Mouse (Mus musculus): ENCODE data around the gene Slc25a21. TPM values are rescaled to one million over a fixed set of nuclear protein-coding genes. Genes with fewer than 3 reads are reported as not detected.

The Slc25a21 gene
- total RNA-seq, 2 experiments from 2014 or later, result 0.37 to 0.49 TPM

DNA sequence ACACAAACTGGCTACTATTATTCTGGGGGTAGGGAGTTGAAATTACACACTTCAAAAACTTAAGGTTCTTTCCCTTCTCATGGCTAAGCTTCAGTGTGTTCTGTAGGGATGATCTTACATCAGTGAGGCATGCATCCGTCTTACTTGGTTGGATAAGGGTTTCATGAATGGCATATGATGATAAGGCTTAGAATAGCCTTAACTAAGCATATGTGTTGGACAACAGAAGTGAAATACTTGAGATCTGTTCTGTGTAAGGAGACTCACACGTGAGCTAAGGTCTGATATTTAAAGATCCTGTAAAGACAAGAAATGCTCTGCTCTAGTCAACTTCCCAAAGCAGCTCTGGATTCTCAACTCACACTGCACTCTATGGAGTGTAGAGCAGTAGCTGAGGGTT is 11.1 kb downstream of the Slc25a21 start:
- no peak for DNase-seq (ENCODE audit: extremely low spot score in 1 of 2, low spot score in 1 of 2)

DNA sequence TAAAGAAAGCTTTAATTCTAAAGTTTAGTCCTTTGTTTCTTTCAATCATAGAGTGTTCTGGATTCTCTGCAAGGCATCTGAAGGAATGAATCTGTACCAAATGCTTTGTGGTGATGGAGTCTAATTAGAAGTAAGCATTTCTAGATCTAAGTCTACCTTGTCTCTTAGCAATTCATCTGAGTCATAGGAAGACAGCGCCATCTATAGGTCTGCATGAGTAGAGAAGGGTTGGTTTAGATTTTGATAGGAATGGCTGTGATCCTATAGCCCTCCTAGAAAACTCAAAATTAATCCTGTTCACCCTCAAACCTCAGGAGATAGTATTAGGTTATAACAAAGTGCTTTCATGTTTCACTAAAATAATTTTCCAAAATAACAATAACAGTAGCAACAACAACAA is 11.8 kb downstream of the Slc25a21 start:
- no peak for DNase-seq (ENCODE audit: extremely low spot score in 1 of 2, low spot score in 1 of 2)

GRCm38 (mm10) chr12:57184401-57185147 is 12.7 kb downstream of the Slc25a21 start:
- no peak for DNase-seq (ENCODE audit: extremely low spot score in 1 of 2, low spot score in 1 of 2)

- DNase-seq (ENCODE audit: extremely low spot score in 1 of 2, low spot score in 1 of 2), result no peak
These were observed 17.6 kb downstream of the Slc25a21 start for GRCm38 (mm10) chr12:57179465-57180188.

- DNase-seq (ENCODE audit: extremely low spot score in 1 of 2, low spot score in 1 of 2), result no peak
These were observed 18.5 kb downstream of the Slc25a21 start for GRCm38 (mm10) chr12:57178818-57179217.

GRCm38 (mm10) chr12:57163294-57163693 is 34.0 kb downstream of the Slc25a21 start:
- DNase-seq (ENCODE audit: extremely low spot score in 1 of 2, low spot score in 1 of 2), result no peak

GRCm38 (mm10) chr12:57162840-57163239 is 34.4 kb downstream of the Slc25a21 start:
- no peak for DNase-seq (ENCODE audit: extremely low spot score in 1 of 2, low spot score in 1 of 2)

- no peak for DNase-seq (ENCODE audit: extremely low spot score in 1 of 2, low spot score in 1 of 2)
These were observed 37.4 kb downstream of the Slc25a21 start for GRCm38 (mm10) chr12:57159904-57160303.

DNA sequence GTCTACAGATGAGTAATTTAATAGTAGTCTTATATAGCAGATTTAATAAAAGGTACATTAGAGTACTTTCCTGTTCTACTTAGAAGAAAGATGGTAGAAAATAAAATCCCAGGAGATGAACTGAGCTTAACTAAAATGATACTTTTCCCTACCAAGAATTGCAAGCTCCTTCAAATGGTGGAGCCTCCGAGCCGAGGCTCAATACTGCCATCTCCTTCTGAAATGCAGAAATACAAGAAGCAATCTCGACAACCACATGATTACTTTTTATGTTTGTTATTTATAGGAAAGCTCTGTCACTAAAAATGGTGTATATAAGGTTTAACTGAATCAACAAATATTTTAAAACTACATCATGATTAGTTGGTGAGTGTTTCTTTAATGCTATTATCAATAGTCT is 39.0 kb downstream of the Slc25a21 start:
- DNase-seq (ENCODE audit: extremely low spot score in 1 of 2, low spot score in 1 of 2), result no peak

GRCm38 (mm10) chr12:57138937-57139336 is 58.3 kb downstream of the Slc25a21 start:
- no peak for DNase-seq (ENCODE audit: extremely low spot score in 1 of 2, low spot score in 1 of 2)

DNA sequence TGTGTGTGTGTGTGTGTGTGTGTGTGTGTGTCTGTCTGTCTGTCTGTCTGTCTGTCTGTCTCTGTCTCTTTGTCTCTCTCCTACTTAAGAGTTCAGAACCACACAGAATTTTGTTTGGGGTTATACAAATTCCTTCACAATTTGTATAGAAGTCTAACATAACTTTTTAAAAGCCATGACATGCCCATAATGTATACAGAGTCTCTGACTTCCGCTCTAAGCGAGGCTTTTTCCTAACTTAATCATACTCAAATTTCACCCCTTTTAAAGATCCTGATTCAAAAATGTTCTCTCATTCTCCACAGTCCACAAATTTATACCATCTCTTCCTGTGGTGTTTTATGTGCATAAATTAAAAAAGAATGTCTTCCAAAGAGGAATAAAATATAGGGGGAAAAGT is 59.5 kb downstream of the Slc25a21 start:
- DNase-seq (ENCODE audit: extremely low spot score in 1 of 2, low spot score in 1 of 2), result no peak

DNA sequence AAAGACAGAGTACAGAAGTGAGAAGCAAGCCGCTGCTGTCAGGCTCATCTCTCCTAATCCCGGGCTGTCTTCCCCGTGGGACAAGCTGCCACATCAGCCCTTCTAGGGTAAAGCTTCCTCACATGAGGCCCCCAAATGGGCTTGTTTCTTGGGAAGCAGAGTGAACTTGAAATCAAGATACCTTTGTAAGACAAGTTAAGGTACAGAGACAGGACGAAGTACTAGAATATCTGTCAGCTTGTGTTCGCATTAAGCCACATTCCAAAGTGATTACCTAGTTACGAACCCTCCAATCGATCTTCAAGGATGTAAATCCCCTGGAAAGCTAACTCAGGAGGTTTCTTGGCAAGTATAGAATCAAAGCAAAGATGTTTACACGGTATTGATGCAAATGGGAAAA is 78.7 kb downstream of the Slc25a21 start:
- no peak for DNase-seq (ENCODE audit: extremely low spot score in 1 of 2, low spot score in 1 of 2)

GRCm38 (mm10) chr12:57115516-57115915 is 81.8 kb downstream of the Slc25a21 start:
- no peak for DNase-seq (ENCODE audit: extremely low spot score in 1 of 2, low spot score in 1 of 2)

GRCm38 (mm10) chr12:57109363-57109762 is 87.9 kb downstream of the Slc25a21 start:
- DNase-seq (ENCODE audit: extremely low spot score in 1 of 2, low spot score in 1 of 2), result no peak

DNA sequence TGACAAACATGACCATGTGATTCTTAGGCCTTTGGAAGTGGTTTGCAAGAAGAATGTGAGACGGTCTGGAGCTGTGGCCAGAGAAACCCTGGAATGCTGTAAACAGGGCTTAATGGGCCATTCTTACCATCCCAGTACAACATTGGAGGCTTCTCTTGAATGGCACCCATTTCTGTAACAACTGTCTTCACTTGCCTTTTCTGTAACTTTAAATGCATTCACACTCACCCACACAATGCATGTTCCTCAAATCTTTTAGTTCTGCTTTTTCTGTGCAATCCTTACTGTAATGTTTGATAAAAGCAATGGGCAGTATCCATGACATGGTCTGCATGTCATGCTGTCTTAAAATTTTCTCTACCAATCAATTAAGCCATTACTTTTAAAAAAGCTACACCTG is 95.0 kb downstream of the Slc25a21 start:
- no peak for DNase-seq (ENCODE audit: extremely low spot score in 1 of 2, low spot score in 1 of 2)

DNA sequence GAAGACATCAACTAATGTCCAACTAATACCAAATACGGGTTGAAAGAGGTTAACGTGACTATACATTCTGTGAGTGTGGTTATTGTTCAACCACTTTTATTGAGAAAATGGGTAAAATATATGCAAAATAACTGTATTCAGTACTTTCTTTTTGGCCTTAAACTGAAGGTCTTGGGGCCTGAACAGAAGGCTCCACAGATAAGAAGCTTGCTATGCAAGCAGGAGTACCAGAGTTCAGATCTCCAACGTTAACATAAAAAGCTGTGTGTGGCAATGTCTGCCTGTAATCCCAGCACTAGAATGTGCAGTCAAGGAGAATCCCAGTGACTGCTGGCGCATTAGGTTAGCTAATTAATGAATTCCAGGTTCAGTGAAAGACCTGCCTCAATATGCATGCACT is 96.7 kb downstream of the Slc25a21 start:
- DNase-seq (ENCODE audit: extremely low spot score in 1 of 2, low spot score in 1 of 2), result no peak

DNA sequence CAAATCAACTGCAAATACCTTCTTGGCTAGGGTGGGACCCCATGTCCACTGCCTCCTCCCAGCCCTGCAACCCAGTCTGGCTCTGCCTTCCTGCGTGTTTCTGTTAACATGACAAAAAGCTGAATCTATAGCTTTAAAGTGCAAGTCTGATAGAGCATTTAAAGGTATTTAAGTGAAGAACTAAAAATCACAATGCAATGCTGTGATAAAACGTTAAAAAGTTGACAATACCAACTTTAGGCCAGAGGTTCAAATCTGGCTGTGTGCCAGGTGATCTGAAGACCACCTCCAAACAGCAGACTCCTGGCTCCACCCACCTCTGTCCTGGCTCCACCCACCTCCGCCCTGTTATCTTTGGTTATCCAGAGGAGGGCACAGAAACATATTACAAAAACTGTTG is 98.2 kb downstream of the Slc25a21 start:
- DNase-seq (ENCODE audit: extremely low spot score in 1 of 2, low spot score in 1 of 2), result no peak

DNA sequence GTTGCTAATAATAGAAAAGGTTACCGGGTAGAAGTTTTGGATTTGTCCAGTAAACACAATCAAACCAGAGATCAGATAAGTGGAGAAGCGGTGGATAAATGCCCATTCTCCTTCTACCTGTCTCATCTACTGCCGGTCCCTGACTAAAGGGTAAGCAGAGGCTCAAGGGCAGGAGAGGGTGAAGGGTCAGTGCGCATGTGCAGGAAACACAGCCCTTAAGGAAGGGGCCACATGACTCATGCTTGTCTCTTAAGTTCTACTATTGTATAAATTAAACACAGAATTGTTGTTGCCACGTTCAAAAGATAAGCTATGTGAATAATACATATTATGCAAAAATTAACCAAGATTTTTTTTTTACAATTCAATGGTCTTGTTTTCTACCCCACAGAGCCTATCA is 98.9 kb downstream of the Slc25a21 start:
- DNase-seq (ENCODE audit: extremely low spot score in 1 of 2, low spot score in 1 of 2), result no peak

- no peak for DNase-seq (ENCODE audit: extremely low spot score in 1 of 2, low spot score in 1 of 2)
These were observed 104.2 kb downstream of the Slc25a21 start for GRCm38 (mm10) chr12:57093107-57093506.

GRCm38 (mm10) chr12:57084519-57084918 is 112.8 kb downstream of the Slc25a21 start:
- no peak for DNase-seq (ENCODE audit: extremely low spot score in 1 of 2, low spot score in 1 of 2)

DNA sequence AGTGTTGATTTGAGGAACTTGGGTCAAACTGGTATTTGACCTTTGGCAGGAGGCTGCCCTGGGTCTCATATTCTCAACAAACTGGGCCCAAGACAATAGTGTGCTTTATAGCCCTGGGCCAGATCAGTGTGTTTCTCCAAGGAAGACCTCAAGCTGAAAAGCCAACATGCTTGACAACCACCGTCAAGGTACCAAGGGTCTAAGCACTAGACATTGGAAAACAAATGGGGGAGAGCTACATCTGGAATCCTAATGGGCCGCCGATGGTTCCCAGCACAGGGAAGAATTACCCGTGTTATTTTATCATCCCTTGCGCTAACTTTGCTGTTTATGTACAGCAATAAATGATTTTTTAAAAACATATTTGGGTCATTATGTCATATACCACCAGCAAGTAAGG is 113.7 kb downstream of the Slc25a21 start:
- no peak for DNase-seq (ENCODE audit: extremely low spot score in 1 of 2, low spot score in 1 of 2)

DNA sequence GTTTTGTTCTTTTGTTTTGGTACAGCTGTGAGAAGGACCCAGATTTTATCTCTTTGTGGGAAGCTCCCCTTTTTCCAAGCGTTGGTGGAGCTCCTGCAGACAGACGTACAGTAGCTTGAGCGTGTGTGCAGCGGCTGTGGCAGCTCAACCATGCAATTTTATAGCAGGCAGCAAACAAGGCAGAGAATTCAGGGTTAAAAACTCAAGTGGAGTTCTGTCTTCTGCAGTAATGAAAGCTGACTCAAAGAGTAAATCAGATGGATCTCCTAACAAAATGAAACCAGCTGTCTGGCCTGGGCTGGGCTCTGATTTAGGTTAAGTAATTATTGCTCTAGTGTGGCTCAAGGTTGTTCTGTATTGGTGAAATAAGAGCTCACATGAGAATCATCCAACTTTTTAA is 120.7 kb downstream of the Slc25a21 start:
- no peak for DNase-seq (ENCODE audit: extremely low spot score in 1 of 2, low spot score in 1 of 2)

Measured in layer of hippocampus, postnatal 25 days (tissue).